Comparison of ENCODE assay signal across 9 mouse cellular contexts in the genomic region with DNA sequence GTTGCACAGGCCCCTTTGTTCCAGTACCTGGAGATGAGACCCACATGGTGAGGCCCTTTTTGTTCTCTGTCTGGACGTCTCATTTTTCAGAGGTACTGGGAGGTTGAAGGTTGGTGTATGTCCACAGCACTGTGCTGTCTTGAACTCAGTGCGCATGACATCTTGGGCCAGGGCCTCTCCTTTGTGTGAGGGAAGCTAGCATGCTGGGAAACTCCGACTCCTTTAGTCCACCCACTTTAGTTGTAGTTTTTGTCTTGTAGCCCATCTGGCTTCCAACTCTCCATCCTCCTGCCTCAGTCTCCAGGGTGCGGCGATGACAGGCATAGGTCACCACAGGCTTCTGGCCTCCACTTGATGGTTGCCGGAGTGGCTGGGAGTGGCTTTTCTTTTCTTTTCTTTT. TPM values are rescaled to one million over a fixed set of nuclear protein-coding genes. Genes with fewer than 3 reads are reported as not detected.
DNase-seq lines count a peak whose midpoint lies in the region; ATAC-seq and TF ChIP-seq lines count a peak whose summit lies in the region.
"Had no signal": no experiment of that assay in that cellular context is flagged by ENCODE, and none has a peak within 500 bp of the region (broad histone marks: within the 10 kb centered on the region; RNA-seq: fewer than 3 reads in every experiment).

No protein-coding gene starts in this region.

- no peaks in the 10 kb centered on the region for H3K27me3 ChIP-seq in heart, embryonic 11.5 days (ENCODE audit: control insufficient read depth, insufficient read depth, low read length)
- H3K27me3 ChIP-seq in forebrain, postnatal 0 days (ENCODE audit: insufficient read depth, low read length), result no peaks in the 10 kb centered on the region
- peaks cover 1% of the 10 kb centered on the region; the same call in 1 of the 2 replicates for H3K27me3 ChIP-seq in midbrain, embryonic 12.5 days

- peaks cover 15% of the 10 kb centered on the region for H3K36me3 ChIP-seq in heart, embryonic 11.5 days (ENCODE audit: control insufficient read depth, insufficient read depth, low read length)
- H3K36me3 ChIP-seq in forebrain, postnatal 0 days (ENCODE audit: insufficient read depth), result peaks cover 9% of the 10 kb centered on the region; the same call in 1 of the 2 replicates
- H3K36me3 ChIP-seq in midbrain, embryonic 12.5 days, result peaks cover 40% of the 10 kb centered on the region

- no peak for ATAC-seq in heart, embryonic 11.5 days (replicated peaks; ENCODE audit: insufficient number of reproducible peaks, low FRiP score, low TSS enrichment)
- no peak for ATAC-seq in forebrain, postnatal 0 days
- no peak for ATAC-seq in midbrain, embryonic 12.5 days (ENCODE audit: low FRiP score, low read depth)
- ATAC-seq in megakaryocyte, adult 5-6 weeks (ENCODE audit: poor library complexity, severe bottlenecking), result no peak

- H3K9ac ChIP-seq in heart, embryonic 11.5 days (ENCODE audit: low read depth, low read length), result no peak overlapping the region
- H3K9ac ChIP-seq in forebrain, postnatal 0 days, result peak overlapping the region; percentile 98
- H3K9ac ChIP-seq in midbrain, embryonic 12.5 days (replicated peaks), result peak overlapping the region; percentile 100; the same call in 1 of the 2 replicates

- TF ChIP-seq CTCF in forebrain, postnatal 0 days (IDR thresholded peaks at IDR 0.05; ENCODE audit: low read depth), result no peak

- H3K4me1 ChIP-seq in heart, embryonic 11.5 days (ENCODE audit: control insufficient read depth, insufficient read depth, low read length), result peaks cover 26% of the 10 kb centered on the region
- H3K4me1 ChIP-seq in forebrain, postnatal 0 days (ENCODE audit: insufficient read depth), result peaks cover 21% of the 10 kb centered on the region
- peaks cover 40% of the 10 kb centered on the region for H3K4me1 ChIP-seq in midbrain, embryonic 12.5 days

- H3K4me2 ChIP-seq in heart, embryonic 11.5 days, result peak overlapping the region; percentile 87
- H3K4me2 ChIP-seq in forebrain, postnatal 0 days (ENCODE audit: low read depth), result peak overlapping the region; percentile 89
- H3K4me2 ChIP-seq in midbrain, embryonic 12.5 days (replicated peaks), result peak overlapping the region; percentile 96

- no peak for DNase-seq in heart, postnatal 36 days
- DNase-seq in NIH3T3 (ENCODE audit: low read depth), result peak; percentile 27
- no peak for DNase-seq in forebrain, postnatal 0 days
- DNase-seq in gastrocnemius, postnatal 10 days, result no peak
- no peak for DNase-seq in spleen, postnatal 10 days (ENCODE audit: low spot score in 2 of 2)
- DNase-seq: lung, postnatal 36 days had no signal

- H3K4me3 ChIP-seq in heart, embryonic 11.5 days (ENCODE audit: low read depth, low read length), result no peak overlapping the region
- H3K4me3 ChIP-seq in forebrain, postnatal 0 days (ENCODE audit: low read depth, low read length), result peak overlapping the region; percentile 92
- peak overlapping the region; percentile 100 for H3K4me3 ChIP-seq in midbrain, embryonic 12.5 days

- intact Hi-C loops in heart, postnatal 36 days (cut with DNase I), result no loop called here

- no peak overlapping the region for H3K27ac ChIP-seq in heart, embryonic 11.5 days (ENCODE audit: low read depth, low read length)
- peak overlapping the region; percentile 94 for H3K27ac ChIP-seq in forebrain, postnatal 0 days (ENCODE audit: low read depth, low read length)
- peak overlapping the region; percentile 98 for H3K27ac ChIP-seq in midbrain, embryonic 12.5 days (replicated peaks)

- 87% methylated on average over 6 of the region's 6 CpGs for WGBS in heart, embryonic 11.5 days (ENCODE audit: insufficient replicate concordance)
- WGBS in forebrain, postnatal 0 days, result 53% methylated on average over 6 of the region's 6 CpGs
- WGBS in midbrain, embryonic 12.5 days, result 61% methylated on average over 6 of the region's 6 CpGs

- no peaks in the 10 kb centered on the region for H3K9me3 ChIP-seq in heart, embryonic 11.5 days (replicated peaks; ENCODE audit: control insufficient read depth, low read length)
- H3K9me3 ChIP-seq in forebrain, postnatal 0 days (ENCODE audit: low read length), result no peaks in the 10 kb centered on the region
- no peaks in the 10 kb centered on the region for H3K9me3 ChIP-seq in midbrain, embryonic 12.5 days

RNA-seq across cellular contexts. Expression of a gene that starts 4.5 kb away (rescaled TPM):
- polyA plus RNA-seq in heart, embryonic 11.5 days (2014; fragmentation: Nextera tagmentation; extraction: Ambion mirVana), result 180 and 186 TPM in 2 replicates
- total RNA-seq in heart, postnatal 36 days (2021), result 10 to 100 TPM; 26.5 to 37.6 TPM
- total RNA-seq in forebrain, postnatal 0 days (2014; rRNA removed), result 394 and 457 TPM in 2 replicates
- polyA plus RNA-seq in forebrain, postnatal 0 days (2015; fragmentation: Nextera tagmentation; extraction: Ambion mirVana), result 522 and 558 TPM in 2 replicates
- polyA plus RNA-seq in midbrain, embryonic 12.5 days (2016; fragmentation: Nextera tagmentation; extraction: Ambion mirVana), result 707 and 742 TPM in 2 replicates
- not detected in 2 replicates for total RNA-seq in megakaryocyte, adult 5-6 weeks (2015)
- total RNA-seq in megakaryocyte, adult 5-6 weeks (2017), result 0.08 and 0.11 TPM in 2 replicates
- 100 to 1,000 TPM in 1 of 2 experiments, 10 to 100 TPM in 1; 94.0 to 121 TPM for total RNA-seq in gastrocnemius, postnatal 10 days (2021)

RNA-seq across cellular contexts. Expression of a gene that starts 58.1 kb away (rescaled TPM):
- polyA plus RNA-seq in heart, embryonic 11.5 days (2014; fragmentation: Nextera tagmentation; extraction: Ambion mirVana), result 7,480 and 8,290 TPM in 2 replicates
- total RNA-seq in heart, postnatal 36 days (2021), result 100 to 1,000 TPM; 707 to 812 TPM
- total RNA-seq in forebrain, postnatal 0 days (2014; rRNA removed), result 5,288 and 5,744 TPM in 2 replicates
- 19,349 and 21,354 TPM in 2 replicates for polyA plus RNA-seq in forebrain, postnatal 0 days (2015; fragmentation: Nextera tagmentation; extraction: Ambion mirVana)
- polyA plus RNA-seq in midbrain, embryonic 12.5 days (2016; fragmentation: Nextera tagmentation; extraction: Ambion mirVana), result 12,547 and 14,098 TPM in 2 replicates
- 15,428 and 15,938 TPM in 2 replicates for total RNA-seq in megakaryocyte, adult 5-6 weeks (2015)
- 7,091 and 10,908 TPM in 2 replicates for total RNA-seq in megakaryocyte, adult 5-6 weeks (2017)
- 1,000 to 10,000 TPM; 1,451 to 1,869 TPM for total RNA-seq in gastrocnemius, postnatal 10 days (2021)

Comparison
In these comparisons a context has a peak if more than half of its experiments do, and no peak if none do; other contexts are left out.
1. RNA of a gene that starts 4.5 kb away (total RNA-seq): 394 to 457 TPM in forebrain, postnatal 0 days, 94.0 to 121 TPM in gastrocnemius, postnatal 10 days and 26.5 to 37.6 TPM in heart, postnatal 36 days; 0.08 to 0.11 TPM in megakaryocyte, adult 5-6 weeks; every median in the first group is over 10 times any median in the second.
2. Peak in every context shown above with its lines, with median percentiles within 50 percentile points of each other: H3K4me2 ChIP-seq.